Mouse (Mus musculus): ENCODE measurements around the gene Gm49403.
"Not testable (repeated sequence)": the region's sequence is repeated elsewhere in the genome, so short reads cannot be mapped to it uniquely, and the experiment has no call there.

Gm49403 gene

GRCm38 (mm10) chr19:8883616-8884015 is at the start of gene Gm49403, which contains the start of gene Lbhd1:
TSS of gene Gm49403 (plus strand) at chr19:8883930.
TSS of gene Lbhd1 (plus strand) at chr19:8883732.
- DNase-seq (ENCODE audit: low spot score in 2 of 2): no peak

DNA sequence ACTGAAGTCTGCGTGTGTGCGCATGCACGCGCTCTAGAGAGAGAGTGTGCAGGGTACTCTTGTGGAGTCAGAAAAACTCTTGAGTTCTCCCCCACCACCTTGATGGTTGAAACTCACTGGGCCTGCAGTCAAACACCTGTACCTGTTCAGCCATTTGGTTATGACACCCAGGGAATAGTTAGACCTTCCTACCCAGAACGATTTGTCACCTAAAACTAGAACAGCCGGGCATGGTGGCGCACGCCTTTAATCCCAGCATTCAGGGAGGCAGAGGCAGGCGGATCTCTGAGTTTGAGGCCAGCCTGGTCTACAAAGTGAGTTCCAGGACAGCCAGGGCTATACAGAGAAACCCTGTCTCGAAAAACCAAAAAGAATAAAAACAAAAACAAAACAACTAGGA is 47.4 kb upstream of the Gm49403 start:
- DNase-seq (ENCODE audit: low spot score in 2 of 2): not testable (repeated sequence)

- peak; percentile 85 to 86 for DNase-seq (ENCODE audit: low spot score in 2 of 2)
Measured at GRCm38 (mm10) chr19:8837251-8837791, 46.4 kb upstream of the Gm49403 start, which contains the start of gene Bscl2. TSS of gene Bscl2 (plus strand) at chr19:8837467.

- DNase-seq (ENCODE audit: low spot score in 2 of 2): no peak
Measured at GRCm38 (mm10) chr19:8838041-8838730, 45.5 kb upstream of the Gm49403 start.

GRCm38 (mm10) chr19:8839103-8839907 is 44.4 kb upstream of the Gm49403 start, which contains the start of gene Gng3:
TSS of gene Gng3 (minus strand) at chr19:8839194.
- peak; percentile 78 to 84 for DNase-seq (ENCODE audit: low spot score in 2 of 2)

DNA sequence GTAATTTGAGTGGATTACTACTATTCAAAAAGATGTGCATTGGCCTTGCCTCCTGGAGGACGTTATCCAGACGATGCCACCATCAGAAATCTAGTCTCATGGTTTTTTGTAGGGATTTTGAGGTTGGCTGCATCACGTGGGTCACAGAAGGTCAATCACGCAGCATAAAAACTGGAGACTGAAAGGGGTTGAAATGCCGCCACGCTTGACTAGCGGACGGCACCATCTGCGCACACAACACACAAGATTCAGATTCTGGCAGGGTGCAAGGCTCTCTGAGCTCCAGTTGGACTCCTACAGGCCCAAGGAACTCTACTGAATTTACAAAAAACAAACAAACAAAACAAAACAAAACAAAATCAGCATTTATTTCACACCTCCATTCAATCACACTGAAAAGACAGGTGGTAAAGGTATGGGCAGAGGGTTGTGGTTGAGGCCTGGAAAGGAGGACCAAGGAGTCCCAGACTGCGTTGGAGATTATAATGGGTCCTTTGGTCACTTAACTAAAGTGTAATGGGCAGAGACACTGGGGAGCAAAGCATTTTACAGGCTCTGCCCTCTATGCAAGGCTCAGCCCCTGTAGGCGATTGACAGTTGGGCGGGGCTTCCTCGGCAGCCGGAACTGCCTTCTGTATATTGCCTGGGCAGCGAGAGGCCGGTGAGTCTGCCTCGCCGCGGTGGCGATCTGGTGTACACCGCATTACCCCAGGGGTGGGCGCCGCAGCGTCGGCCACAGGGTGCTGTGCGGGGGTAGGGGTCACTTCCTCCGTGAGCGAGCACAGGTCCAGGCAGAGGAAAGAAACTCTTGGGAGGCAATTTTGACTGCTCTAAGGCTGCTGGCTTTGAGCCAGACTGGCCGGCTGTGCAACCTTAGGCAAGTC is 43.6 kb upstream of the Gm49403 start:
- peak; percentile 66 to 69 for DNase-seq (ENCODE audit: low spot score in 2 of 2)

DNA sequence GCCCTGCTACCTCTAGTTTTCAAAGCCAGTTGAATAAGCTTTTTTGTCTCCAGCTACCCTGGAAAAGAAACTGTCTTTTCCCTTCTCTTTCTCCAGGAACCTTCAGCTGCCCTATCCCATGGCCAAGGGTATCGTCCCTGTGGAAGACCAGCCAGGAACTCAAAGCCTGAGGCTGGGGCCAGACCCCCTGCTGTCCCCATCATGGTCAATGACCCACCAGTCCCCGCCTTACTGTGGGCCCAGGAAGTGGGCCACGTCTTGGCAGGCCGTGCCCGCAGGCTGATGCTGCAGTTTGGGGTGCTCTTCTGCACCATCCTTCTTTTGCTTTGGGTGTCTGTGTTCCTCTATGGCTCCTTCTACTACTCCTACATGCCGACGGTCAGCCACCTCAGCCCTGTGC is 42.7 kb upstream of the Gm49403 start:
- no peak for DNase-seq (ENCODE audit: low spot score in 2 of 2)

DNA sequence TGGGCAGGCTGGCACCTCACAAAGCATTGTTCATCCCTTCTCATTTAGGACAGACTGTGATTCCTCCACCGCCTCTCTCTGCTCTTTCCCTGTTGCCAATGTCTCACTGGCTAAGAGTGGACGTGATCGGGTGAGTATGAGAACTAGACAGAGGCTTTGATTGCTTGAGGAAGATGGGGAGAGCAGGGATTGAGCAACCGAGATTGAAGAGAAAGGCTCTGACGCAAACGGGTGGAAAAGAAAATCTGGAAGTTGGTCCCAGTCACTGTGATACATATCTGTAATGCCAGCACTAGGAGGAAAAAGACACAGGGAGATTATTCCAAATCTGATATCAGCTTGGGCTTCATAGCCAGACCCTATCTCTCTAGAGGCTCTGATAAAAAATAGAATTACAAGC is 40.8 kb upstream of the Gm49403 start:
- DNase-seq (ENCODE audit: low spot score in 2 of 2): no peak

- peak; percentile 42 to 66 for DNase-seq (ENCODE audit: low spot score in 2 of 2)
Measured at GRCm38 (mm10) chr19:8844371-8845129, 39.2 kb upstream of the Gm49403 start.

GRCm38 (mm10) chr19:8848356-8848755 is 35.4 kb upstream of the Gm49403 start:
- no peak for DNase-seq (ENCODE audit: low spot score in 2 of 2)

DNA sequence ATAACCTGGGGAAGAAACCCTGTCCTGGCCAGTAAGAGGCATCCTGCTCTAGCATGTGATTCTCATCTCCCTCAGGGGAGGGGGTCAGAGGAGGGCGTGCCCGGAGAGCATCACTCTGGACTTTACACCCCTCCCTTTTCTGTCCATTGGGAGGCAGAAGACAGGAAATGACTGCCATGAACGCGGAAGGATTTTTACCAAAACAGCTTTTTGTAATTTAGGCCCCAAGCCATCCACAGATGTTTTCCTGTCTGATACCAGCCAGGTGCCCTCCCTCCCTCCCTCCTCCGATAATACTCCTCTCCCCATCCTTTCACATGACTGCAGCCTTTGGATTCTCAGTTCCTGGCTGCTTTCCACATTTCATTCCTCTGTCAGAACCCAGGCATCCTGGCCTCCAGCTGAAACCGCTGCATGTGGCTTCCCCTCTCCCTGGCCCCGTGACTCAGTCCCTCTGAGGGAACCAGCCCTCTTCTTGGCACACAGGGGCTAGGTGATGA is 33.3 kb upstream of the Gm49403 start, which contains the start of gene Lrrn4cl:
Gene Lrrn4cl (plus strand): TSS at position 367 of the 500 bp plus-strand sequence.
- DNase-seq (ENCODE audit: low spot score in 2 of 2): no peak

- DNase-seq (ENCODE audit: low spot score in 2 of 2): no peak
Measured at GRCm38 (mm10) chr19:8851639-8852038, 32.1 kb upstream of the Gm49403 start.

GRCm38 (mm10) chr19:8852236-8852928 is 31.3 kb upstream of the Gm49403 start:
- no peak for DNase-seq (ENCODE audit: low spot score in 2 of 2)

DNA sequence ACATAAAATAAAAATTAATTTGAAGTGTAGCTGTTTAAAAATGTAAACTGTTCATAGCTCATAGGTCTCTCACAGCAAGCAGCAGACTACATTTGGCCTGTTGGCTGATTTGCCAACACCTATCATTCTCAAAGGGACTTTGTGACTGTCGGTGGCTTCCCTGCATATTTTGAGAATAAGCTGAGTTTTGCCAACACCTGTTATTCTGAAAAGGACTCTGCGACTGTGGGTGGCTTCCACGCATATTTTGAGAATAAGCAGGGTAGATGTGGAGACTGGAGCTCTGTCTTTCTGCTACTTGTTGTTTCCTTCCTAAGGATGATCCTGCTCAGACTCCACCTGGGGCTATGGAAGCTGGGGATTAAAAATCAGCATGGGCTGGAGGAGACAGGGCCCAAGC is 30.6 kb upstream of the Gm49403 start:
- no peak for DNase-seq (ENCODE audit: low spot score in 2 of 2)

GRCm38 (mm10) chr19:8857689-8858088 is 26.0 kb upstream of the Gm49403 start:
- no peak for DNase-seq (ENCODE audit: low spot score in 2 of 2)

GRCm38 (mm10) chr19:8859018-8859417 is 24.7 kb upstream of the Gm49403 start:
- no peak for DNase-seq (ENCODE audit: low spot score in 2 of 2)

- no peak for DNase-seq (ENCODE audit: low spot score in 2 of 2)
Measured at GRCm38 (mm10) chr19:8864265-8864664, 19.5 kb upstream of the Gm49403 start.

DNA sequence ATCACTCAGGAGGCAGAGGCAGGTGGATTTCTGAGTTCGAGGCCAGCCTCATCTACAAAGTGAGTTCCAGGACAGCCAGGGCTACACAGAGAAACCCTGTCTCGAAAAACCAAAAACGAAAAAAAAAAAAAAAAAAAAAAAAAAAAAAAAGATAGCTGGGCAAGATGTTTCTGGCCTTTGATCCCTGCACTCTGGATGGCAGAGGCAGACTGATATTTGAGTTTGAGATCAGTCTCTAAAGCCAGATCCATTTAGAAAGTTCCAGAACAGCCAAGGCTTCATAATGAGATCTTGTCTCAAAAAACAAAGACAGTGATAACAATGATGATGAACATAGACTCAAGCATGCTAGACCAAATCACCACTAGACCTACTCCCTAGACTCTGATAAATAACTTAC is 13.3 kb upstream of the Gm49403 start:
- not testable (repeated sequence) for DNase-seq (ENCODE audit: low spot score in 2 of 2)

DNA sequence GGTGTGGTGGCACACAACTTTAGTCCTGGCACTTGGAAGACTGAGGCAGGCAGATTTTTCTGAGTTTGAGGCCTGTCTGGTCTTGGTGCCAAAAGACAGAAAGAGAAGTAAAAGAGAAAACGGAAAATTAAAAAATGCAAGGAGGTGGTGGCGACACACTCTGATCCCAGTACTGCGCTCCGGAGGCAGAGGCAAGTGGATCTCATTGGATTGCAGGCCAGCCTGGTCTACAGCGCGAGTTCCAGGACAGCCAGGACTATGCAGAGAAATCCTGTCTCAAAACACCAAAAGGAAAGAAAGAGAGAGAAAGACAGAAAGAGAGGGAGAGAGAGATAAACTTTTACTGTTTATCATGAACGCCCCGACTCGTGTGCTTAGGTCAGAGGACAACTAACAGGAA is 12.9 kb upstream of the Gm49403 start:
- no peak for DNase-seq (ENCODE audit: low spot score in 2 of 2)
